Mouse (Mus musculus) bone marrow macrophage, adult 2 months (primary cell): Measurements from ENCODE around the gene Rccd1. TPM values are rescaled to one million over a fixed set of nuclear protein-coding genes. Genes with fewer than 3 reads are reported as not detected.

Experiments used
- H3K27ac ChIP-seq: 2 replicates; pipeline ENCODE4 v1.5.1; 2012; ENCODE audit warnings: low read depth, low read length; ENCODE audit not compliant: insufficient read depth
- H3K4me1 ChIP-seq: 2 replicates; pipeline ENCODE4 v1.6.1; 2012; ENCODE audit warnings: low read length; ENCODE audit not compliant: control insufficient read depth, insufficient read depth
- H3K4me3 ChIP-seq: 2 replicates; pipeline ENCODE4 v1.5.1; 2012; ENCODE audit warnings: mild to moderate bottlenecking, low read length, moderate library complexity; ENCODE audit not compliant: insufficient read depth
- CTCF ChIP-seq: IDR thresholded peaks from 2 replicates; pipeline ENCODE4 v1.5.1; 2012; ENCODE audit warnings: low read depth, mild to moderate bottlenecking, low read length, moderate library complexity
- POLR2A ChIP-seq: IDR thresholded peaks from 2 replicates; pipeline ENCODE4 v1.6.1; 2012; ENCODE audit warnings: mild to moderate bottlenecking, low read depth, low read length, borderline replicate concordance
- polyA plus RNA-seq: library from polyadenylated mRNA; stranded (reverse); fragments of >200 nt; gene quantifications from 2 replicates; pipeline ENCODE4 v1.2.4, GENCODE M21; 2012; ENCODE audit not compliant: missing spikeins, insufficient read depth, insufficient read length

The Rccd1 gene
- polyA plus RNA-seq, 1 experiment: 6.8 TPM

DNA sequence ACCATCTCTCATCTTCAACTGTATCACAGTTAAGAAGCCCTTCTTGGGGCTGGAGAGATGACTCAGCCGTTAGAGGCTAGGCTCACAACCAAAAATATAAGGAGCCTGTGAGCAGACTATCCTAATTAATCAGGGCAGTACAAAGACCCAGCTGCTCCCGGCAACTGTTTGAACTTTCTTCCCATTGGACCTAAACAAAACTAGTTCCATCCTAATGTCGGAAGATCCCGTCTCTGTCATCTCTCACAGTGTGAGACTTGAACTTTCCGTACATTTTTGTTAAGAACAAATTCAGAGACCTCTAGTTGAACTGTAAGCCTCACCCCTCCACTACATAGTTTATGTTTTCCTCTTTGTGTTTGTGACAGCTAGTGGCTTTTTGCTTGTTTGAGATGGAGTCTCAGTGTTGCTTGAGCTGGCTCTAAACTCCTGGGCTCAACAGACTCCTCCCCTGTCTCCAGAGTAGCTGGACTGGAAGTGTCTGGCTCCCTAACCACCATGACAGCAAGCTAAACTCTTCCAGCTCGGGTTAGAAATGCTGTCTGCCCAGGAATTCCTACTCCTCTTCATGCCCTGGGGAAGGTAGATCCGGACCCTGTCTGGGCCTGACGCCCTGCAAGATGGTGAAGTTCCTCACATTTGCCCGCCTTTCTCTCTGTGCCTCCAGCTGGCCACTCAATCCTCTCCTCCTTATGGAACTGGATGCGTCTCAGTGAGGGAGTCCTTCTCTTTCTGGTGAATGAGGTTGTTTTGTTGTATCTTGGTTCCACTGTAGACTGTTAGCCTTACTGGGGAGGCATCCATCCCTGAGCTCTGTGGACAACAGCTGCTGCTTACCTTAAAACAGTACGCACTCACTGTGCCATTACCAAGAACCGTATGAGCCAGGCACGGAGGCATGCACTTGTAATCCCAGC, 23.7 kb upstream of the Rccd1 start:
- Histone ChIP-seq H3K4me3 (no peak overlapping the region), H3K27ac (no peak overlapping the region), H3K4me1 (peaks cover 22% of the 10 kb centered on the region)
- TF ChIP-seq POLR2A: no peak
- no peak for TF ChIP-seq CTCF

DNA sequence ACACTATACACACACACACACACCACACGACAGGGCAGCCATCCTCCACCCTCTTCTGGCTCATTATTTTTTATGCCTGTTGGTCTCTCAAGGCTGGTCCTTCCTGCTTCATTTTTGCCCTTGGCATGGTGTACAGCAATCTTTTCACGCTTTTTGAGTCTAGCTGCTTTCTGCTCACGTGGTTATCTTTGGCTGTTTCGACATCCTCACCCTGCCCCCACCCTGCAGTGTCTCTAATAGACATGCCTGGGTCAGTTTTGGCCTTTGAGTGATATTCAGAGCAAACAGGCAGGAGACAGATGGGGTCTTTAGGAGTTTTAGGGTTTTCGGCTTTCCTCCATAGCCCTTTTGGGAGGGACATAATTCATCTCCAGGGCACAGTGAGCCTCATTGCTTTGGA, 22.6 kb upstream of the Rccd1 start:
- no peak for TF ChIP-seq POLR2A
- TF ChIP-seq CTCF: no peak
- Histone ChIP-seq H3K4me3 (no peak overlapping the region), H3K4me1 (peaks cover 26% of the 10 kb centered on the region), H3K27ac (no peak overlapping the region)

DNA sequence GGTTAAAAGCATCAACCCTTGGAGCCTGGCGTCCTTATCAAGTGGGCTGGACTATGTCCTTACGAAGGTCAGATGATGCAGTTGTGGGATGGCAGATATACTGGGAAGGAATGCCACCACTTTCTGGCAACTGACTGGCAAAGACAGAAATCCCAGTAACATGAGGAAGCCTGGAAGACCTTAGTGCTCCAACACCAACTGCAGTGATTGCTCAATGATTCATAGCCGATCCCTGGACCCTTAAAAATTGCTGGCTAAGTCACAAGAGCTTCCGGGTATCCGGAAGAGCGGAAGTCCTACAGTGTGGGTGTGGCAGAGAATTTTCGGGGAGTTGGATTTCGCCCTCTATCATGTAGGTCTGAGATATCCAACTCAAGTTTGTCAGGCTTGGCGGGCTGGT, 21.9 kb upstream of the Rccd1 start:
- Histone ChIP-seq H3K4me1 (peaks cover 26% of the 10 kb centered on the region), H3K27ac (no peak overlapping the region), H3K4me3 (no peak overlapping the region)
- TF ChIP-seq CTCF (no peak), POLR2A (no peak)

DNA sequence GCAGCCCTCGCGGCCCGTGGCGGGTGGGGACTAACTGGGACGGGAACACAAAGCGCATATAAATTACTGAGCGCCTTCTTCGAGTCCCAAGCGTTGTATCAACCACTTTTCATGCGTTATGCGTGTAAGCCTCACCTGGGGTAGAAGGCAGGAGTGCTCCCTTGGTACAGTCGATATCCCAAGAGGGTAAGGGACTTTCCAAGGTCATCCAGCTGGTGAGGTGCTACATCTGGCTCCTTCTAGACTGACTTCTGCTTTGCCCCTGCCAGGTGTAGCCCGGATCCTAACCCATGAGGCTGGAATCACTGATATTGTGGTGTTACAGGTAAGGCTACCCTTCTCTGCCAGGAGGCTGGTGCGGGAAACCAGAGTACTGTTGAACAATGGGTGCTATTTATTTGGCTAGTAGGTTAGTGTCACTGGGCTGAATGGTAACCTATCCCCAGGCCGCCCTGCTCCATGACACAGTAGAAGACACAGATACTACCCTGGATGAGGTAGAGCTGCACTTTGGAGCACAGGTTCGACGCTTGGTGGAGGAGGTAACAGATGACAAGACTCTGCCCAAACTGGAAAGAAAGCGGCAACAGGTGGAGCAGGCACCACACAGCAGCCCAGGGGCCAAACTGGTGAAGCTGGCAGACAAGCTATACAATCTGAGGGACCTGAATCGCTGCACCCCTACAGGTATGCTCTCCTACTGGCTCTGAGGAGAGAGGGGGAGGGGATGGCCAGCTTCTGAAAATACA, 19.2 kb upstream of the Rccd1 start:
- peak overlapping the region; percentile 73 for H3K4me3 ChIP-seq
- TF ChIP-seq CTCF: no peak
- TF ChIP-seq POLR2A: no peak
- peaks cover 30% of the 10 kb centered on the region for H3K4me1 ChIP-seq
- peak overlapping the region; percentile 22; the same call in 1 of the 2 replicates for H3K27ac ChIP-seq

DNA sequence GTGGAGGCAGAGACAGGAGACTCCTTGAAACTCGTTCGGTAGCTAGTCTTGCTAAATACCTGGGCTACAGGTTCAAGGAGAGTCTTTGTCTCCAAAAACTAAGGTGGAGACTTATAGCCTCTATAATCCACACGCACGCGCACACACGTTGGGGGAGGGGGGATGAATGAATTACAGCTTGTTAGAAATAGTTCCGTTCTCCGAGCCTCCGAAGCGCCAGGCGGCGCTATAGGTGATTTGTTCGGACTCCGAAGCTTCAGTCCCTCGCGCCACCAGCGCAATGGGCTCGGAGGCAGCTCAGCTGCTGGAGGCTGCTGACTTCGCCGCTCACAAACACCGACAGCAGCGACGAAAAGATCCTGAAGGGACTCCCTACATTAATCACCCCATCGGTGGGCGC, 18.6 kb upstream of the Rccd1 start, which contains the start of gene Hddc3:
TSS of gene Hddc3 (plus strand) at position 247 of the 400 bp plus-strand sequence.
- H3K27ac ChIP-seq: peak within 1 kb of the TSS; percentile 22; the same call in 1 of the 2 replicates

DNA sequence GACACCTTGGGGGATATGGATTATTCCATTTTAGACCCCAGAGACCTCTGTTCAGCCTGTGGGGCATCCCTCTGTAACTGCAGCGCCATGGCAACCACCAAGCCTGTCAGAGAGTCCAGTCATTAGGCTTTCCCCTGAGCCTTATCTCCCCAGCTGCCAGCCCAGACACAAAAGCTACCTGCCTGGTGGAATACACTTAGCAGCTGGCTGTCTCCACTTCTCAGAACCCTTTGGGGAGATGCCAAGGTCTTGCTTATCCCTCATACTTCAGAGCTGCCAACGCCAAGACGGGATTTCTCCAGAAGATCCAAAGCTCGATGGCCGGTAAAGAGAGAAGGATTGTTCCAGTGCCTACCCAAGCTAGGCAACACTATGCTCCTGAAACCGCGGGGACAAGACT, 17.5 kb upstream of the Rccd1 start:
- no peak overlapping the region for H3K4me3 ChIP-seq
- peaks cover 19% of the 10 kb centered on the region for H3K4me1 ChIP-seq
- TF ChIP-seq CTCF: no peak
- no peak for TF ChIP-seq POLR2A
- no peak overlapping the region for H3K27ac ChIP-seq

More for the DNA sequence above, 18.6 kb upstream of the Rccd1 start, which contains the start of gene Hddc3:
- peak within 1 kb of the TSS; percentile 73 for H3K4me3 ChIP-seq
- H3K4me1 ChIP-seq: peaks cover 30% of the 10 kb centered on the region
- TF ChIP-seq CTCF (peak; percentile 71), POLR2A (0 out of 2 replicates have a peak, but pooled peaks have one; percentile 74)

DNA sequence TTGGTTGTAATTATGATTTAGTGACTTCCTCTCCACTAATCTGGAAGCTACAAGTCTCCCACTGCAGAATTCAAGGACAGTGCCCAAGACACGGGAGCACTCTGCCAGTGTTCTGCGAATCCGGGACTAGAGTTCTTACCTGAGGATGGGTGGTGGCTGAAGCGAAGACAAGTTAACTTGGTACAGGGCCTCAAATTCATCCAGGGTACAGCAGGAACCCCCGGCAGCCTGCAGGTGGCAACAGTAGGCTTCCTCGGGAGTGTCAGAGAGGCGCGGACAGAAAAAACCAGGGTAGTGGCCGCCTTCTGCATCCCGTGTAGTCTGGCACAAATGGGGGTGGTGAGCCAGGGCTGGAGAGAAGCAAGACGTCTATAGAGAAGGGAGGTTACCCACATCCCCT, 16.5 kb upstream of the Rccd1 start, which contains the start of gene Unc45a:
TSS of gene Unc45a (minus strand) at position 213 of the 400 bp plus-strand sequence.
- Histone ChIP-seq H3K4me3 (peak within 1 kb of the TSS; percentile 64), H3K27ac (peak within 1 kb of the TSS; percentile 58), H3K4me1 (peaks cover 11% of the 10 kb centered on the region)
- TF ChIP-seq CTCF (peak; percentile 63), POLR2A (no peak)

DNA sequence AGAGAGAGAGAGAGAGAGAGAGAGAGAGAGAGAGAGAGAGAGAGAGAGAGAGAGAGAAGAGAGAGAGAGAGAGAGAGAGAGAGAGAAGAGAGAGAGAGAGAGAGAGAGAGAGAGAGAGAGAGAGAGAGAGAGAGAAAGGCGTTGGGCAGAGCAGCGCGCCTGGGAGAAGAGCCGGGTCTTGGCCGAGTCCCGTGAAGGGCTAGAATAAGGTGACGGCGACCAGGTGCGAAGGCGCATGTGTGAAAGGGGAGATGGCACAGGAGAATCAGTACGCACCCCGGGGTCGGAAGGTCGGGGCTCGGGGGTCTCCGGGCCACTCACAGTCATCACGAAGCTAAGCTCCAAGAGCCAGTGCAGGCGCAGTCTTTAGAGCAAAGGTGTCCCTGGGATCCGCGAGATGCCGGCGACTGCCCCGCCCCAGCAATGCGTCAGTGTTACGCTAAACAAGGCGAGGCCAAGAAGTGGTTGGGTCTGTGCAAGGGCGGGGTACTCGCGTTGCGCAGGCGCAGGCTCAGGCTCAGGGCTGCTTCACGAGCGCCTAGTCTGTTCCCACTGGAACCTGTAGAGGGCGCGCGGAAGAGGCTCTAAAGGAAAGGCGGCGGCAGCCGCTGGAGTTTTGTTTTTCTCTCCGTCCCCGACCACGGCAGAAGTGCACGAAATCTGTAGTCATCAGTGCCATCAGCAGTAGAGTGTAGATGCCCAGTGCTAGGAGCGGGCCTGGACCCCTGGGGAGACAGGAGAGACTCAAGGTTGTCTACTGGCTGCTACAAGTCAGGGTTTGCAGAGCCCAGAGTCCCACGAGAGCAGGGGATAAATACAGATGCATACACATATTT, 15.8 kb upstream of the Rccd1 start:
- Histone ChIP-seq H3K27ac (peak overlapping the region; percentile 58), H3K4me3 (peak overlapping the region; percentile 64), H3K4me1 (peaks cover 11% of the 10 kb centered on the region)
- TF ChIP-seq POLR2A (no peak), CTCF (0 out of 2 replicates have a peak, but pooled peaks have one; percentile 27)

DNA sequence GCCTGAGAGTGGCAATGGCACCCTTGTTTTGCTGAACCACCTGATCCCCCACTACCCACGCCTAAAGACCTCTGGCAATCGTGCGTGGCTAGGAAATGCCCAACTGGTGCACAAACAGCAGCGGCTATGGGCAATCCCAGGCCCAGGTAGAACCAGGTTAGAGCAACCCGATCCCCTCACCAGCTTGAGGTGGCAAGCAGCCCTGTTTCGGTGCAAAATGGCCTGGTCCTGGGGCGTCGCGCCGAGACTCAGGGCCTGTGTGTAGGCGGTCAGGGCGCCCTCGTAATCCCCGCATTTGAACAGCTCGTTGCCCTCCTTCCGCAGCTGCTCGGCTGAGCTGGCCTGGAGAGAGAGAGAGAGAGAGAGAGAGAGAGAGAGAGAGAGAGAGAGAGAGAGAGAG, 15.1 kb upstream of the Rccd1 start:
- Histone ChIP-seq H3K4me3 (peak overlapping the region; percentile 64), H3K27ac (no peak overlapping the region), H3K4me1 (peaks cover 11% of the 10 kb centered on the region)
- no peak for TF ChIP-seq CTCF
- TF ChIP-seq POLR2A: no peak
